Mouse (Mus musculus): Measurements from ENCODE around the gene Fam49a. TPM values are rescaled to one million over a fixed set of nuclear protein-coding genes. Genes with fewer than 3 reads are reported as not detected.

Fam49a gene
- polyA plus RNA-seq, 1 experiment, result not detected

GRCm38 (mm10) chr12:12283702-12284288 lies 21.9 kb downstream of the Fam49a start:
- H3K79me3 ChIP-seq (ENCODE audit: low read depth), result no peaks in the 10 kb centered on the region
- H3K4me3 ChIP-seq (ENCODE audit: insufficient read depth, poor library complexity, severe bottlenecking), result no peak overlapping the region
- H3ac ChIP-seq (ENCODE audit: control insufficient read depth, insufficient read length, low read depth), result no peak overlapping the region
- H3K36me3 ChIP-seq (ENCODE audit: control insufficient read depth, insufficient read depth), result no peaks in the 10 kb centered on the region
- H3K79me2 ChIP-seq (ENCODE audit: control insufficient read depth, insufficient read depth), result no peaks in the 10 kb centered on the region
- TF ChIP-seq MYOG (IDR thresholded peaks at IDR 0.05; ENCODE audit: control insufficient read depth, extremely low read depth, insufficient read length) (no peak), MYOD1 (IDR thresholded peaks at IDR 0.05; ENCODE audit: control insufficient read depth, insufficient read length, low read depth) (no peak), CEBPB (IDR thresholded peaks at IDR 0.05; ENCODE audit: low read depth) (no peak), CTCF (IDR thresholded peaks at IDR 0.05; ENCODE audit: control insufficient read depth, insufficient read depth, insufficient read length) (no peak), USF1 (IDR thresholded peaks at IDR 0.05; ENCODE audit: low read depth) (no peak), MAX (IDR thresholded peaks at IDR 0.05) (no peak)
- H3K27me3 ChIP-seq (ENCODE audit: control insufficient read depth, insufficient read depth, insufficient read length), result no peaks in the 10 kb centered on the region

GRCm38 (mm10) chr12:12284521-12284920 lies 22.6 kb downstream of the Fam49a start:
- no peak for TF ChIP-seq FOSL1 (IDR thresholded peaks at IDR 0.05; ENCODE audit: insufficient read depth, low read length, poor library complexity, severe bottlenecking)
- TF ChIP-seq CTCF (IDR thresholded peaks at IDR 0.05; ENCODE audit: control insufficient read depth, insufficient read depth, insufficient read length), result no peak
- no peak for TF ChIP-seq MYOG (IDR thresholded peaks at IDR 0.05; ENCODE audit: control insufficient read depth, extremely low read depth, insufficient read length)
- TF ChIP-seq USF1 (IDR thresholded peaks at IDR 0.05; ENCODE audit: low read depth), result no peak
- no peak for TF ChIP-seq MYOD1 (IDR thresholded peaks at IDR 0.05; ENCODE audit: control insufficient read depth, insufficient read length, low read depth)
- TF ChIP-seq MAX (IDR thresholded peaks at IDR 0.05), result no peak
- no peak for TF ChIP-seq CEBPB (IDR thresholded peaks at IDR 0.05; ENCODE audit: low read depth)

GRCm38 (mm10) chr12:12287131-12287786 lies 25.3 kb downstream of the Fam49a start:
- TF ChIP-seq CTCF (IDR thresholded peaks at IDR 0.05; ENCODE audit: control insufficient read depth, insufficient read depth, insufficient read length) (no peak), FOSL1 (IDR thresholded peaks at IDR 0.05; ENCODE audit: insufficient read depth, low read length, poor library complexity, severe bottlenecking) (no peak)

More at GRCm38 (mm10) chr12:12284521-12284920, 22.6 kb downstream of the Fam49a start:
- no peaks in the 10 kb centered on the region for H3K79me2 ChIP-seq (ENCODE audit: control insufficient read depth, insufficient read depth)
- no peaks in the 10 kb centered on the region for H3K79me3 ChIP-seq (ENCODE audit: low read depth)
- H3K27me3 ChIP-seq (ENCODE audit: control insufficient read depth, insufficient read depth, insufficient read length), result no peaks in the 10 kb centered on the region
- no peak overlapping the region for H3K4me3 ChIP-seq (ENCODE audit: insufficient read depth, poor library complexity, severe bottlenecking)
- no peaks in the 10 kb centered on the region for H3K36me3 ChIP-seq (ENCODE audit: control insufficient read depth, insufficient read depth)
- no peak overlapping the region for H3ac ChIP-seq (ENCODE audit: control insufficient read depth, insufficient read length, low read depth)

GRCm38 (mm10) chr12:12287787-12288132 lies 25.8 kb downstream of the Fam49a start:
- no peaks in the 10 kb centered on the region for H3K36me3 ChIP-seq (ENCODE audit: control insufficient read depth, insufficient read depth)
- no peak overlapping the region for H3ac ChIP-seq (ENCODE audit: control insufficient read depth, insufficient read length, low read depth)
- TF ChIP-seq FOSL1 (IDR thresholded peaks at IDR 0.05; ENCODE audit: insufficient read depth, low read length, poor library complexity, severe bottlenecking), result no peak
- no peak for TF ChIP-seq MAX (IDR thresholded peaks at IDR 0.05)
- no peak for TF ChIP-seq MYOG (IDR thresholded peaks at IDR 0.05; ENCODE audit: control insufficient read depth, extremely low read depth, insufficient read length)
- no peak for TF ChIP-seq CEBPB (IDR thresholded peaks at IDR 0.05; ENCODE audit: low read depth)
- TF ChIP-seq USF1 (IDR thresholded peaks at IDR 0.05; ENCODE audit: low read depth), result no peak
- TF ChIP-seq MYOD1 (IDR thresholded peaks at IDR 0.05; ENCODE audit: control insufficient read depth, insufficient read length, low read depth), result no peak
- TF ChIP-seq CTCF (IDR thresholded peaks at IDR 0.05; ENCODE audit: control insufficient read depth, insufficient read depth, insufficient read length), result no peak
- H3K79me3 ChIP-seq (ENCODE audit: low read depth), result no peaks in the 10 kb centered on the region
- H3K27me3 ChIP-seq (ENCODE audit: control insufficient read depth, insufficient read depth, insufficient read length), result no peaks in the 10 kb centered on the region
- no peaks in the 10 kb centered on the region for H3K79me2 ChIP-seq (ENCODE audit: control insufficient read depth, insufficient read depth)
- H3K4me3 ChIP-seq (ENCODE audit: insufficient read depth, poor library complexity, severe bottlenecking), result no peak overlapping the region

More at GRCm38 (mm10) chr12:12287131-12287786, 25.3 kb downstream of the Fam49a start:
- no peaks in the 10 kb centered on the region for H3K79me3 ChIP-seq (ENCODE audit: low read depth)
- H3K4me3 ChIP-seq (ENCODE audit: insufficient read depth, poor library complexity, severe bottlenecking), result no peak overlapping the region
- H3K36me3 ChIP-seq (ENCODE audit: control insufficient read depth, insufficient read depth), result no peaks in the 10 kb centered on the region
- no peaks in the 10 kb centered on the region for H3K79me2 ChIP-seq (ENCODE audit: control insufficient read depth, insufficient read depth)
- H3K27me3 ChIP-seq (ENCODE audit: control insufficient read depth, insufficient read depth, insufficient read length), result no peaks in the 10 kb centered on the region
- no peak overlapping the region for H3ac ChIP-seq (ENCODE audit: control insufficient read depth, insufficient read length, low read depth)

GRCm38 (mm10) chr12:12288586-12288985 lies 26.6 kb downstream of the Fam49a start:
- Histone ChIP-seq H3K36me3 (ENCODE audit: control insufficient read depth, insufficient read depth) (no peaks in the 10 kb centered on the region), H3K79me3 (ENCODE audit: low read depth) (no peaks in the 10 kb centered on the region), H3ac (ENCODE audit: control insufficient read depth, insufficient read length, low read depth) (no peak overlapping the region), H3K27me3 (ENCODE audit: control insufficient read depth, insufficient read depth, insufficient read length) (no peaks in the 10 kb centered on the region), H3K79me2 (ENCODE audit: control insufficient read depth, insufficient read depth) (no peaks in the 10 kb centered on the region), H3K4me3 (ENCODE audit: insufficient read depth, poor library complexity, severe bottlenecking) (no peak overlapping the region)
- no peak for TF ChIP-seq MAX (IDR thresholded peaks at IDR 0.05)
- no peak for TF ChIP-seq MYOG (IDR thresholded peaks at IDR 0.05; ENCODE audit: control insufficient read depth, extremely low read depth, insufficient read length)
- TF ChIP-seq USF1 (IDR thresholded peaks at IDR 0.05; ENCODE audit: low read depth), result no peak
- TF ChIP-seq CEBPB (IDR thresholded peaks at IDR 0.05; ENCODE audit: low read depth), result no peak
- TF ChIP-seq CTCF (IDR thresholded peaks at IDR 0.05; ENCODE audit: control insufficient read depth, insufficient read depth, insufficient read length), result no peak

GRCm38 (mm10) chr12:12289636-12290035 lies 27.7 kb downstream of the Fam49a start:
- Histone ChIP-seq H3K36me3 (ENCODE audit: control insufficient read depth, insufficient read depth) (no peaks in the 10 kb centered on the region), H3K27me3 (ENCODE audit: control insufficient read depth, insufficient read depth, insufficient read length) (no peaks in the 10 kb centered on the region), H3K79me2 (ENCODE audit: control insufficient read depth, insufficient read depth) (no peaks in the 10 kb centered on the region), H3ac (ENCODE audit: control insufficient read depth, insufficient read length, low read depth) (no peak overlapping the region), H3K4me3 (ENCODE audit: insufficient read depth, poor library complexity, severe bottlenecking) (no peak overlapping the region), H3K79me3 (ENCODE audit: low read depth) (no peaks in the 10 kb centered on the region)
- TF ChIP-seq FOSL1 (IDR thresholded peaks at IDR 0.05; ENCODE audit: insufficient read depth, low read length, poor library complexity, severe bottlenecking), result no peak
- TF ChIP-seq USF1 (IDR thresholded peaks at IDR 0.05; ENCODE audit: low read depth), result no peak
- TF ChIP-seq CEBPB (IDR thresholded peaks at IDR 0.05; ENCODE audit: low read depth), result no peak

All from C2C12 (cell line).